Mouse (Mus musculus): ENCODE measurements around the gene Oas1f.
"Not testable (repeated sequence)": the region's sequence is repeated elsewhere in the genome, so short reads cannot be mapped to it uniquely, and the experiment has no call there.

Gene Oas1f

DNA sequence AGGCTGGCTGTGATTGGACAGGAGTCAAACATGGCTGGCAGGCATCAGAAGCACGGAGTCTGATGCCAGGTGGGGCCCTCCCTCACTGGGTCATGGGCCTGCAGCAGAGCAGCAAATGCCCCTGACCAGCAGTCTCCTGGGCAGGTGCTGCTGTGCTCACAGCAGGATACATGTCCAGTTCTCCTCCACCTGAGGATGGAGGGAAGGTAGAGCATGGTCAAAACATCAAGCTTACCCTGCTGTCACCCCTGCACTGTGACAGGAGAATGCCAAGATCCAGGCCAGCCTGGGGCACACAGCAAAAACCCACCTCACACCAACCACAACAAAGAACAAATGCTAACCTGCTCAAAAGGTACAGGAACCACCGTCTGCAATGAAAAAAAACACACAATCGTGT is 29.7 kb downstream of the Oas1f start:
- DNase-seq = not testable (repeated sequence)

DNA sequence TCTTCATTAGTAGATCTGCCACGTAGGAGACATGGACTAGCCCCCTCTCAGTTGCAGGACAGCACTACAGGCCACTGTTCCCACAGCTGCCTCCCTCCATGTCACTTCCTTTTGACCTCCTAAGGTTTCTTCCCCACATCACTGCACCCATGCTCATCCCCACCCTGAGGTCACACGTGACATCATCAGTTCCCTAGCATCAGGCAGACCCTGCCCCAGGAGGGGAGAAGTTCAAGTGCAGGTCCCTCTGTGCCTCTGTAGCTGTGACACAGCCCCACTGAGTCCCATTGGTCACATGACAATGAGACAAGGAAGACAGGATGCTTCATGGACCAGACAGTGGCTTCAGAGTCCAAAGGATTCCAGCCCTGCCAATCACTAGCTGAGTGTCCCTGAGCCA is 30.2 kb downstream of the Oas1f start:
- not testable (repeated sequence) for DNase-seq

DNA sequence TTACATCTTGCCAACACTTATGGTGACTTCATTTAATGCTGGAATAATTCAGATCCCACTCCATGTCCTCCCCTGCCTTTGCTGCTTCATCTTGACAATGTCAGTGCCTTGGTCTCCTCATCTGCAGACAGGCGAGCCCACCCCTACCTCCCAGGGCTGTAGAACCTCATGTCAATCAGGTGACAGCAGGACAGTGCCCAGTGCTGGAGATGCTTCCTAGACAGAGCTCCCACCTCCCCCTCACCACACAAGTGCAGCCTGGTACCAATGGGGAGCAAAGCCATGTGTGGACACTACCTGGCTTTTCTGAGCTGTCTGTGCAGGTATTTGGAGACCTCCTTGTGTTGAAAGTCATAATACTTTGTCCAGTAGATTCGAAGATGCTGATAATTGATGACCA is 31.6 kb downstream of the Oas1f start:
- not testable (repeated sequence) for DNase-seq

DNA sequence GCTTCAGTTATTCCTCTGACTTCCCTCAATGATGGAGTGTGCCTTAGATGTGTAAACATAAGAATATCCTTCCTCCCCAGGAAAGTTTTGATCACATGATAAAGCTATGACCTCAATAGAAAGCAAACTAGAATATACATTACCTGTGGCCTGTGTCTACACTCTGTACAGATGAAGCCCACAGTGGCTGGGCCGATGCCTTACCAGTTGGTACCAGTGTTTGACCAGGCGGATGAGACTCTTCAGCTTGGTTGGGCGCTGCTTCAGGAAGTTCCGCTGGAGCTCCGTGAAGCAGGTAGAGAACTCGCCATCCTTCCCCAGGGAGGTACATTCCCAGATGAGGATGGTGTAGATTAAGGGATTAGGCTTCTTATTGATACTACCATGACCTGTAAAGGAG is 34.5 kb downstream of the Oas1f start:
- not testable (repeated sequence) for DNase-seq

DNA sequence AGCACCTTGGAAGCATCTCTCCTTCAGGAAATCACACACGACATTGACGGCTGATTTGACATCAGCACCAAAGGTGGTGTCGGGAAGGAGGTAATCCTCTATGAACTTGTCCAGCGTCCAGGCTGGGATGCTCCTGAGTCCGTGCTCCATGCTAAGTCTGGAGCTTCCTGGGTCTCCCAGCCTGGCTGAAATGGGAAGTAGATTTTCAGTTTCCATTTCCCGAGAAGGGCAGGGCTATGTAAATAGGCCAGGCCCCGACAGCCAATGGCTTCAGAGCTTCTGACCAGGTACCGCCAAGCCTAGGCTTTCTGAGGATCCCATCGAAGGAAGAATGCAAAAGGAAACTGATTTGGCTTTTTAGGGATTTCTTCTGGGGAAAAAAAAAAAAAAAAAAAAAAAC is 40.2 kb downstream of the Oas1f start, which contains the start of gene Oas1g:
TSS of gene Oas1g (minus strand) at position 201 of the 400 bp plus-strand sequence.
- not testable (repeated sequence) for DNase-seq

DNA sequence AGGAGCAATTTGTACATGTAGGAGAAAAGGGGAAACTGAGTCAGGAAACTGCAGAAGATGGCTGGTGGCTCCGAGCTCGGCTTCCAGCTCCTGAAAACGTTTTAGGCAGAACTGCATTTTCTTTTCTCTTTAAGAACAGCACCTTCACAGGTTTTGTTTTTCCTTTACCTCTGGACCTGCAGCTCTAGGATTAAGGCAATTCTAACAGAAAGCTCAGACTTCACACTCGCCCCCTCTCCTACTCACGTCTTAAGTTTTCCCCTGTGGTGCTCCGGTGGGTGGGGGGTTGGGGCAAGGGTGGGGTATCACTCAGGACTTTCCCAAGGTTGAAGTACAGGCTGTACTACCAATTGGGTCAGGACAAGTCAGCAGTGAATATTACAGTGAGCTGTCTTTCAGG is 40.7 kb downstream of the Oas1f start:
- DNase-seq = no peak

DNA sequence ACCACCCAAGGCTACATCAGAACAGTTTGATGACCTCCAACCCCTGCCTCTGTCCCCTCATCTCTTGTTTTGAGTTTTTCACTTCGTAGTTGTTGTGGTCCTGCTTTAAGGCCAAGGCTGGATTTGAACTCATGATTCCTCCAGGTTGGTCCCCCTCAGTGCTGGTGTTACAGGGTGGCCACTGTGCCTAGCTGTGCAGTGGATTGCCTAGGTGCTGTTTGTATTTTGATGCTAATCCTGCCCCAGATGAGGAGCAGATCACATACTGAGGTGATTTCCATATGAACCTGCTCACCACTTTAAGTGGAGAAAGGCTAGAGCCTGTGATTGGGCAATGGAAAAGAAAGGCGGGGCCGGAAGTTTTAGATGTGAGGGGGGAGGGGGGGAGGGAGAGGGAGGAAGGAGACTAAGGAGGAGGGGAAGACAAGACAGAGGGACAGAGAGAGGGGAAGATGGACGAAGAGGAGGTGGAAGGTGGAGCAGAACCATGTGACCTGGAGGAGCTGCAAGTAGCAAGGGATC is 41.2 kb downstream of the Oas1f start:
- not testable (repeated sequence) for DNase-seq

DNA sequence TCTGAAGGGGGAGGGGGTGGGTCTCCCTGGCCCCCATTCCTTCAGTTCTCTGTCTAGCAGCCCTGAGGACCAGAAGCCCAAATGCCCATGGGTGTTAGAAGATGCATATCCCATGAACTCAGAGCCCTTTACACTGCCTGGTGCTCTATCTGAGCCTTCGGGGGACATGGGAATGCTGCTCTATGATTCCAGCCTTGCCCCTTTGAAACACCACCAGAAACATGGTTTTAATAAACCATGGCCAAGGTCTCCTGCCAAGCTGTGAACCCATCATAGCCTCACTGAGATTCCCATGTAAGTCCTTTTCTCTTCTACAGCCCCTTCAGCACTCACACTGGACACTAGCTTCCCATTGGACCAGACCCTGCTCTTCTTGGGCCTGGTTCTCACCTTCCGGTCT is 42.9 kb downstream of the Oas1f start:
- no peak for DNase-seq

DNA sequence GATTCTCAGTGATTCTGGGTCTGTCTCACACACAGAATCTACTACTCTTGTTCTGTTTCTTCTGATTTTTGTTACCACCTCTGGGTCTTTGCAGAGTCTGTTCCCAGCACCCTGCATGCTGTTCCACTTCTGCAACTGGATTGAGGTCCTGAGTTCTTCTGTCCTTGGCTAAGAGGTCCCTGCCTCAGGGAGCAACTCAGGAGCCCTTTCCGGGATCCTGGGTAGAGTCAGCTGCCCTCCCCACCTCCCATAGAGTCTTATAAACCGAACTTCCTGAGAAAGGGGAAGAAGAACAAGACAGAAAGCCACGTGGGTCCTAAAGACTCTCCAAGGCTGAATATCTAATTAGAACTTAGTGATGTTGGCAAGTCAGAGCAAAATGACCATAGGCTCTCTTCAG is 43.8 kb downstream of the Oas1f start:
- no peak for DNase-seq

DNA sequence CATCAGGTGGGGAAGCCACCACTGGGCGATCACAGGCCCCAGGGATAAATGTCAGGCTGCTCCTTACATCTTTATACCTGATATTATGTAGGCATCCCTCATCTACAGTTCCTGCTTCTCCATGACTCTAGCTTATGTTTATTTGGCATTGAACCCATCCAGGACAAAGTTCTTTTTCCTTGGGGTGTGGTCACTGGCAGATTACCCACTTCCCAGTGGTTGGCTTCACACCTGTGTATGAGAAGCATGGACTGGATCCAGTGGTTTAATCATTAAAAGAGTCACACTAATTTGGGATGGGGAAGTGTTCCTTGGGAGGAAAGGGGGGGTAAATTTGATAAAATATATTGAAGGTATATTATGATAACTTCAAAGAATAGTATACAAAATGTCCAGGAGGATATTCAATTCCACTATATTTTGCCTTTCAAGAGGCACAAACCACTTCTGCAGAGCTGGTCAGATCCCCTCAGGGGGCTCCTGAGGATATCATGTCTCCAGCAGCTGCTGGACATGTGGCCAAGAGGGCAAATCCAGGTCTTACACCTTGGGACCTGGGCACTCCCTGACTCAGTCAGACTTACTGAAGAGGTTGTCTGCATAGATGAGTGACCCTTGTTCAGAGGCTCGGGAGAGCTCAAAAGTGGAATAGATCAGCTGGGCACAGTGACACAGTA is 44.5 kb downstream of the Oas1f start:
- not testable (repeated sequence) for DNase-seq

DNA sequence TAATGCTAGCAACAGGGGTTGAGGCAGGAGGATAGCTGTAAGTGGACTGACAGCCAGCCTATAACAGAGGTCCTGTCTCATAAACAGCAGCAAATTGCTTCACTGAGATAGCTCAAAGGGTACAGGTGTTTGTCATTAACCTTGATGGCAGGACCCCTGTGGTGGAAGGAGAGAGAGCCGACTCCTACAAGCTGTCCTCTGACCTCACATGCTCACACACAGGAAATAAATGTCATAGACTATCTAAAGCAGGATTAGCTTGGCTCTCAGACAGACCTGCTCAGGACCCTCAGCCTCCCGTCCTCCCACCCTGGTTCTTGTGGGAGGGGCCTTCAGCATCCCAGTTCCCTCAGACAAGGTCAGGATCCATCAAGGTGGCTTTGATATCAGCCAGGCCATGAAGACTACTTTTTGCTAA is 45.1 kb downstream of the Oas1f start:
- no peak for DNase-seq

DNA sequence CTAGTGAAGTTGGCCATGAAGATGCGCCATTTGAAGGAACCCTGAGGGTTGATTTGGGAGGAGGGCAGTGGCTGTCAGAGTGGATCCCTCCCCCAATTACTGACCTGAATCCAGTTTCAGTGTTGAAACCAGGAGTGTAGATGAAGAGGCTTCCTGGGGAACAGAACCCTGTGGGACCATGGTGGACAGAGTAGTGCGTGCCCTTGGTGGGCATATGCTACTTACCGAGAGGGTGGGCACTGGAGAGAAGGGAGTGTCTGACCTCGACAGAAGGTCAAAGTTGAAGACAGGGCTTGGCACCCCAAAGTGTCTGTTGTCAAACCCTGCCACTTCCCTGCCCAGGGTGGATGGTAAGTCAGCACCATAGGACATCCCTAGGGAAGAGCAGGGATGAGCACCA is 46.7 kb downstream of the Oas1f start:
- DNase-seq = not testable (repeated sequence)

DNA sequence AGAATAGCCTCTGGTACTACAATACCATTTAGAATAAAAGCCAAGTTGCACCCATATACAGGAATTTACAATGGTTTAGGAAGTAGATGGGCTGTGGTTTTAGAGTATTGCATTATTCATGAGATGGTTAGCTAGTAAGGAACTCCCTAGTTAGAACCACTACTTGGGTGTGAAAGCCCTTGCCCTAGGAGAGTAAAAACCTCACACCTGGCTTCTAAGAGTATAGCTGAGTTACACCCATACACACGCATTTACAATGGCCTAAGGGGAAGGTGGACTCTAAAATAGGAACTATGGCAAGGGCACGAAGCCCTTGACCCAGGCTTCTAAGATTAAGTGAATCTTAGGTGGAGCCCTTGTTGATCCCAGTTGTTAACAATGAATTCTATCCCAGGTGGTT is 47.5 kb downstream of the Oas1f start:
- DNase-seq = not testable (repeated sequence)

DNA sequence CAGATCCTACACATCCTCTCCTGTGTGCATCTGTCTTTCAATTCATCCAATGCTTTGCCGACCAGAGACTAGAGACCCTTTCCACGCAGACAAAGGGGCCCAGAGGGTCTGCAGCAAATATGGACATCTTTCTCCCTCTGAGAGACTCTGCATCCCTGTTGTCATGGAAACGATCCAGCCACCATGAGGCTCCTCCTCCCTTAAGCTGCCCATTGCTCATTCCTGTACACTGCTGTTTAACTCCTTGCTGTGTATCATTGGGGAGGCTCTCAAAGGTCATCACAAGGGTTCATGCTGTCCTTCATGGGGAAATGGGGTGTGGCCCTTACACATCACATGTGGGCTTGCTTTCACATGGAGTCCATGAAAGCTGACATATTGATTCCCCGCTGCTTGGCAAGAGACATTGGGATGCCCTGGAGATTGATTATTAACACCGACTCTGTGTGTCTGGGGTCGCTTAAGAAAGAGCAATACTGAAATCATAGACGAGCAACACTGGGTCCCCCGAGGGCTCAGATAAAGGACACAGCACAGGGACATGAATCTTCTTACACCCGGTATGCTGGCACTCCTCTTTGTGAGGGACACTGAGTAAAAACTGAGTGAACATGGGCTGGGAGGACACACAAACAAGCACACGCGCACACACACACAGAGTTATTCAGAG is 48.2 kb downstream of the Oas1f start:
- no peak for DNase-seq

DNA sequence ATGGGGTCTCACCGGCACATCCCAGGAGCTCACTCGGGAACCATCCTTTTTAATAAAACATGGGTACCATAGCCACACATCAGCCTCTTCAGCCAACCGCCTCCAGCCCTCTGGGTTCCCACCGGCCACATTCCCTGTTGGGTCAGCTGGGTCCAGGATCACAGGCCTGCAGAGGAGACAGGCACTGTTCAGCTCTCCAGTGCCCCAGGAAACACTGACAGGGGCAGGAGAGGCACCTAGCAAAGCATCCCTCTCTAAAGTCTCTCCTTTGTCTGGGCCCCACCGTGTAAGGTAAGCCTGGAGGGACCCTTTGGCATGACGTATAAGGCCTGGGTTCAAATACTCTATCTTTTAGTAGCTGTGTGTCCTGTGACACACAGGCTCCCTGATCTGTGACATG is 51.1 kb downstream of the Oas1f start:
- DNase-seq = no peak

DNA sequence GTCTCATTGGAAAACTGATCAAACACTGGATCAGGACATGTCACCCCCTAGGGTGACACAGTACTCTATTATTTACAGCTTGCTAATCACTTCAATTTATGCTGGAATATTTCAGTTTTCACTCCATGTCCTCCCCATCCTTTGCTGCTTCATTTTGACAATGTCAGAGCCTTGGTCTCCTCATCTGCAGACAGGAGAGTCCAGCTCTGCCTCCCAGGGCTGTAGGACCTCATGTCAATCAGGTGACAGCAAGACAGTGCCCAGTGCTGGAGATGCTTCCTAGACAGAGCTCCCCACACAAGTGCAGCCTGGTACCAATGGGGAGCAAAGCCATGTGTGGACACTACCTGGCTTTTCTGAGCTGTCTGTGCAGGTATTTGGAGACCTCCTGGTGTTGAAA is 51.6 kb downstream of the Oas1f start:
- no peak for DNase-seq

DNA sequence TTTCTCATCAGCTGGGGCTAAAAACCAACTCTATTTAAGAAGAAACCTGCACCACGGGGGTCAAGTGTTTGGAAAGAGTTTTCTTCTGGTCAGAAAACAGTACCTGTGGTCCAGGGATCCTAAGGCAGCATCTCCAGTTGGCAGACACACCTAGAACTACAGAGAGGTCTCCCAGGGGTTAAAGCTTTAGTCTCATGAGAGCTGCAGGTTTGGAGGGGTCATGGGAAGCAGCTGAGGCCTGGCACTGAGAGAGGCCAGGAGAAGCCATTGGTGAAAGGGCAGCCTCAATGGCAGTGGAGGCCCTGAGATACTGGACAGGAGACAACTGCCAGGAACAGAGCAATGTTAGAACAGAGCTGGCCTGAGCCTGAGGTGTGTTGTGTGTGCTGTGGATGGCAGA is 53.5 kb downstream of the Oas1f start:
- DNase-seq = no peak

DNA sequence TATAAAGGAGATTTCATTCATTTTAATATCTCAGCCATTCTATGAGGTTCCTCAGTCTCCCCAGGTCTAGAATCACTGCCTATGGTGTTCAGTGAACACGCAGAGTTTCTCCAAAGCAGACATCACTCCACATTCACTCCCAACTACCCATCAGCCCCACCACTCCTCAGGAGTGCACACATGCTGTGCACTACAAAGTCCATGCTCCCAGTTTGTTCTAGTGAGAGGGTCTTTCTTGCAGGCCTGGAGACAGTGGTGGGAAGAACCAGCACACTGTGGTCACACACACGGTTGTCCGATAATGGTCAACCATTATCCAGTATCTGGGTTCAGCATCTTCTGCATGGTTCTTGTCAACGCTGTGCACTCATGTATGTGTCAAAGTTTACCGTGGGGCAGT is 54.9 kb downstream of the Oas1f start:
- DNase-seq = no peak

DNA sequence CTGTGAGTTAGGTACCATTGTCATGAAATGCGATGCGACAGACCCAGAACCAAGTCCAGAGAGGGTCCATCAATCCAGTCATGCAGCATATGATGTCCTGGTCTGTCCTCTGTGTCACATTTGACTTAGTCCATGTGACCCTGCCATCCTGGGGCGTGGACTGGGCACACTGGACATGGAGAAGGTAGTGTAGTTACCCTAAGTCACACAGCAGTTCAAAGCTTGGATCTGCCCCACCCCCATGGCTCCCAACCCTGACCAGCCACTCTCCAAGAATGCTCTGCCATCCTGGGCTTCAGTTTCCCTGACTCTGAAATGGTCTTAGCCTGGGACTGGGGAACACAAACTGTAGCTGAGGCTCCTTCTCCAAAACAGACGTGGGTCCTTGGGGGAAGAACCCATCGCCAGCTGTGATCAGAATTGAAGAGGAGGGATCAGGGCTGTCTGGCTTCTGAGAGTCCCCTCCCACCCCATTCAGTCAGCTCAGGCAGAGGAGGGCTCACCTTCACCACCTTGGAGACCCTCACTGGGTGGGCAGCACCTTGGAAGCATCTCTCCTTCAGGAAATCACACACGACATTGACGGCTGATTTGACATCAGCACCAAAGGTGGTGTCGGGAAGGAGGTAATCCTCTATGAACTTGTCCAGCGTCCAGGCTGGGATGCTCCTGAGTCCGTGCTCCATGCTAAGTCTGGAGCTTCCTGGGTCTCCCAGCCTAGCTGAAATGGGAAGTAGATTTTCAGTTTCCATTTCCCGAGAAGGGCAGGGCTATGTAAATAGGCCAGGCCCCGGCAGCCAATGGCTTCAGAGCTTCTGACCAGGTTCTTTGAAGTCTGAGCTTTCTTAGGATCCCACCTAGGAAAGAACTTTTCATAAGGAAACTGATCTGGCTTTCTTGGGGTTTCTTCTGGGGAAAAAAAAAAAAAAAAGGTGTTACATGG is 59.9 kb downstream of the Oas1f start, which contains the start of gene Oas1a:
TSS of gene Oas1a (minus strand) at position 731 of the 943 bp plus-strand sequence.
- DNase-seq = not testable (repeated sequence)

Measured in right cerebral cortex, postnatal 4 days (tissue).